Mouse (Mus musculus): ENCODE results near the gene Cfap43.

- TF ChIP-seq CTCF (IDR thresholded peaks at IDR 0.05; ENCODE audit: borderline replicate concordance, control insufficient read depth, extremely low read depth, insufficient read depth, low read length, poor library complexity) (no peak), POLR2A (IDR thresholded peaks at IDR 0.05; ENCODE audit: control insufficient read depth, extremely low read depth, insufficient read depth, low read length, poor library complexity) (no peak)
Observed at GRCm38 (mm10) chr19:47710376-47710775, 208.7 kb downstream of the Cfap43 start.

All from thymus, adult 2 months (tissue).